Mouse (Mus musculus) lung, adult 18-20 months (tissue): ENCODE measurements at regions not wholly inside any gene's neighbourhood (a gene's known extent, or its start where the extent isn't known, plus 50 kb on each side); places are given as distances from the start of the nearest gene placed in this dataset.
A peak's percentile ranks its signal among the peaks of the same experiment; 100 is the strongest.

Experiments used
- DNase-seq, 2 experiments: peaks; one replicate each; pipeline ENCODE4 v3.0.0; 2022; ENCODE audit warnings: mixed read lengths in 2 of 2

DNA sequence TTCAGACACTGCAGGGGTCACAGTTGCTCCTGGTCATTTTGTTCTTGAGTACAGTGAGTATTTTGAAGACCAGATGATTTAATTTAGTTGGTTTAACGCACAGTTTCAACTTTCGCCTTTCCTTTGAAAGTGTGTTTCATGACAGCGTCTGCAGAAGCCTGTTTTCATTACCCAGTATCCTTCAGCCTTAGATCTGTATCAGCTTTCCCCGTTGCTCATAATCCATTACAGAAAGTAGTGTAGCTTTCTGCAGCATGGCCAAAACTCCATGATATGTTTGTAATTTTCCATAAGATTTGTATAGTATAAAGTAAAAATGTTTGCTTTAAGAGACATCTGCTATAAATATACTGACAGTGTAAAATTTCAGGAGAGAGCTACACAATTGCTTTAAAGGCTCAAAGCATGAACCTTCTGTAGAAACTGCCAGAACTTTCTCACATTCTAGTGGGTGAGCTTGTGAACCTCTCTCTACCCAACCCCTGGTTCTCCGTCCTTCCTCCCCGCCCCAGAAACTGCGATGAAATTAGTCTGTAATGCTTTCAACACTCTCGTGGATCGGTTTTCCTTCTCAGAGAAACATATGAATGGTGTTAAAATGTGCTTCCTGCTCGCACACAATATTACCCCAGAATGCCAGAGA is 506.6 kb upstream of the Adgrl2 start:
- no peak for DNase-seq

DNA sequence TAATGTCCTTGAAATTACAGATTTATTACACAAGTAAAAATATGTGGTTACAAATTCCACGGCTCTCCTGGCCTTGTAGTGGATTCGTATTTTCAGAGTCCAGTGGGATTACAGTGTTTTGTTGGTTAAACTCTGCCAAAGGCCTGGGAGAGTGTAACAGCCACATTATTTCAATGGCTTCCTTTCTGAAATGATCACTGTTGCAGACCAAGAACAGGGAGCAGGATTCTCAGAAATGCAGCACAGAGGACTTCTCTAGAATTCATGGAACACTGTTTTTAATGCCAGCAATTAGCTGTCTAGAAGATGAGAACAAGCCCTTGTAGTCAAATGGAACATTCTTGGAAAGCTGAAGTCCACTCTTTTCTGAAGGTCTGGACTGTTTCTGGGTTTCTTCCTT is 505.8 kb upstream of the Adgrl2 start:
- no peak for DNase-seq

- DNase-seq, result no peak
Measured at GRCm38 (mm10) chr3:149488147-149488546, 497.8 kb upstream of the Adgrl2 start.

- DNase-seq, result no peak
Measured at GRCm38 (mm10) chr3:149485406-149485805, 495.1 kb upstream of the Adgrl2 start.

GRCm38 (mm10) chr3:149484319-149484718 is 494.0 kb upstream of the Adgrl2 start:
- DNase-seq, result no peak

DNA sequence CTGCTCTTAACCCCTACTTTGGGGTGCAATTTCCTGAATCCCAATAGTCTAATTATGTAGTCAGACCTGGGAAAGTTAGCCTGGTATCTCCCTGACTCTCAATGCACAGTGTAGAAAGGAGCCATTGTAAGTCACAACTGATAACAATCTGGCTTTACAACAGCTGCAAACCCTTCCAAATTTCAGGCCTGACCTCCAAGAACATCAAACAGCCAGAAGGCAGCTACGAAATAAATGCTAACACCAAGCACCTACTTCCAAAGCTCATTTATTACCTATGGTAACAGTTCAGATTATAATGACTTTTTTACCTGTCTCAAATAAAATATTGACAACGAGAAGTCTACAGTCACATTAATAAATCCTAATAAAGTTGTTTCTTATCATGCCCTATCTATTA is 485.8 kb upstream of the Adgrl2 start:
- DNase-seq, result no peak

DNA sequence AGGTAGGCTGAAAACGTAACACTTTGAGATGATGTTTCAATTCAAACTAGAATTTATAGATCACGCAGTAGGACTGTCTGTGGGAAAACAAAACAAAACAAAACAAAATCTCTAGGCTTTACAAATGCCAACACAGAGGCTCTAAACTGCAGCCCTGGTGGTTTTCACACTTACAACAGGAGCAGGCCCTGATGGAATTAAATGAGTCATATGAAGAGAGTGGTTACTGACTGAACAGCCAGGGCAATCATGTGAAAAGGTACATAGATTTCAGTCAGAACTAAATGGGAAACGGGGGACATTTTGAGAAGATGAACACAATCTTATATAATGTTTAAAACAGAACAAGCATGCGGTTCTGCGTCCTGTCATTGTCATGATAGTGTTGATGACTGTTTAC is 476.6 kb upstream of the Adgrl2 start:
- DNase-seq, result no peak

DNA sequence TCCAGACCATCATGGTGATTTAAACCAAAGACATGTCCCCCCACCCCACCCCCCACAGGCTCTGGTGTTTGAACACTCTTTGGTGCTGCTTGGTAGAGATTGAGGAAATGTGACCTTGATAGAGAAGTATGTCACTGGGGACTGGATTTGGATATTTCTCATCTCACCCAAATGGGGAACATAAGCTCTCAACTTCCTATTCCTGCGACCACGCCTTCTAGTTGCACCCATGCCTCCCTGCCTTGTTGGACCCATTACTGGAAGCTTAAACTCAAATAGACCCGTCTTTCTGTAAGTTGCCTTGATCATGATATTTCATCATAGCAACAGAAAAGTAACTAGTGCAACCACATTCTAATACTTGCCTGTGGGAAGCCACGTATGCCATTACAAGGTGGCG is 474.2 kb upstream of the Adgrl2 start:
- DNase-seq, result peak in 1 of 2 experiments; percentile 6

DNA sequence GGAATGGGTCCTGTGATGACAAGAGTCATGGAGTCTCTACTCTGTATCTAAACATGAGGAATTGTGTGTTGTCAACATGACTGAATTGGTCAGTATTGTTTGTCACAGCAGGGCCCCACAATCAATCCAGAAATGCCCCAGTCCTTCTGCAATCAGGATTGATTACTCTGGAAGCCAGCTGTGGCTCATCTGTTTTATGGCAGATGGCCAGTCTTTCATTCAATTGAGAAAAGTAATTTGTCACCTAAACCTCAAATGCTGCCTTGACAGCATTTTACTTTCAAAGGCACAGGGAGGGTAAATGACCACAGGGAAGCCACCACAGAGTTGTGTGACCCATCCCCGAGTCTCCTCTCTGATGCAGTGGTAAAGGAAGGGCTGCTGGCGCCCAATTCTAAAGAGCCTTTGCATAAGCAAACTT is 471.8 kb upstream of the Adgrl2 start:
- no peak for DNase-seq

- no peak for DNase-seq
Measured at GRCm38 (mm10) chr3:149461613-149462012, 471.3 kb upstream of the Adgrl2 start.

- DNase-seq, result no peak
Measured at GRCm38 (mm10) chr3:149449376-149449775, 459.0 kb upstream of the Adgrl2 start.

GRCm38 (mm10) chr3:149445991-149446564 is 455.7 kb upstream of the Adgrl2 start:
- DNase-seq, result no peak

GRCm38 (mm10) chr3:149444854-149445577 is 454.7 kb upstream of the Adgrl2 start:
- no peak for DNase-seq

- no peak for DNase-seq
Measured at GRCm38 (mm10) chr3:149444377-149444776, 454.0 kb upstream of the Adgrl2 start.

DNA sequence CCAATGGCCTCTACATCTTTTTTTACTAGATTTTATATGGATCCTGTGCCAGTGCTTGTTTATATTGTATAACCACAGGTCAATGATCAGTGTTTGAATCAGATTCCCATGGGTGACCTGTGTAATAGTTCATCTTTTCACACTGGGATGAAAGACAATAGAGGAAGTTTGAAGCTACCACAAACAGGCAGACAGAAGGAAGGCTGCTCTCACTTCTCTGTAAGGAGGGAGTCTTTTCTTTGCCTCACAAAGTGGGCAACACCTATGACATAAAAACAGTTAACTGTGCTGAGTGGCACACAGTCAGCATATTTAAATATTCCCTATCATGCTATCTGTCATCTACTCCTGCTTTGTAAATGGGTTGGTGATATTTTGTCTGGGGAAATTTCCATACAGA is 450.9 kb upstream of the Adgrl2 start:
- DNase-seq, result no peak

- DNase-seq, result no peak
Measured at GRCm38 (mm10) chr3:149437763-149438162, 447.4 kb upstream of the Adgrl2 start.

- peak in 1 of 2 experiments; percentile 44 for DNase-seq
Measured at GRCm38 (mm10) chr3:149436944-149437343, 446.6 kb upstream of the Adgrl2 start.

GRCm38 (mm10) chr3:149436420-149436819 is 446.1 kb upstream of the Adgrl2 start:
- DNase-seq, result no peak

DNA sequence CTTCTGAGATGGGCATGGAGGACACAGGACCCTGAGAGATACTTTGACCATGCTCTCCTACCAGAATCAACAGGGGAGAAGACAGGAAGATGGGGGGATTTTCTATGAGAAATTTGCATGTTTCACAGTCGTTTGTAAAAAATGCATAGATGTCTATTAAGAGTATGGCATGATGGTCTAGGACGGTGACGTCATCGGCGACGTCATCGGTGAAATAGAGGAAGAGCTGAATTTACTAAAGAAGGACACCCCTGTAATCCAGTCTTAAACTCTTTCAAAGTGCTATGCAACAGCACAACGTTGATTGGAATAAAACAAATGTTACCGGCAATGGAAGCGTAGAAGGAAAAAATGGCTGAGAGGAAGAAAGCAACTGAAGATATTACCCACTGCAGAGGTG is 441.4 kb upstream of the Adgrl2 start:
- no peak for DNase-seq

DNA sequence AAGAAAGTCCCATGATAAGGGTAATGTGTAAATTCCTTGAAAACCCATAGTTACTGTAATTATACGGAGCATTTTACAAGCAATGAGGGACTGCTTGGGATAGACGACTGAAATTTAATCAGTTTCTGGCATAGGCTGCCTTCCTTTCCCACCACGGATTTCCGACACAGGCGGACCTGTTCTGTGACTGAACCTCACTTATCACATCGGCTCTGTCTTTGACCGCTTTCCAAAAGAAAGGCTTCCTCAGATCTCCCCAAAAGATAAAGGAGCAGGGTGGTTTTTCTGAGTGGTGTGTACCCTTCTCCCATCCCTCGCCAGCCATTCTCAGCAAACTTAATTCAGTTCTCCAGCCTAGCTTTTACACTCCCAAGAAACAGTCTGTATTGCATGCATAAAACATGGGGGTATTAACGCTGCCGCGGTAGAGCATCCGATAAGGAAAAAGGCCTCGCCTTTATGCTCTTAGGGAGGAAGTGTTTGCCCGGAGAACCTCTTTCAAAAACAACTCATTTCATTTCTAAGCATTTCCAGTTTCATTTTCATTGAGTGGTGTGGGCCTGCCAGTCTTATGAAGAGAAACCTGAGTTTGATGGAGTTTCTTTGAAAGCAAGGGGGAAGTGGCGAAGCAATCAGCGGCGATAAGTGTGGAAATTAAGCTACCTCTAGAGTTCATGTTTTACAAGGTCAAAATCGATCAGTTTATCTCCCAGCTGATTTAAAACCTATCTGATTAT is 435.8 kb upstream of the Adgrl2 start:
- no peak for DNase-seq

- no peak for DNase-seq
Measured at GRCm38 (mm10) chr3:149424306-149424705, 434.0 kb upstream of the Adgrl2 start.

DNA sequence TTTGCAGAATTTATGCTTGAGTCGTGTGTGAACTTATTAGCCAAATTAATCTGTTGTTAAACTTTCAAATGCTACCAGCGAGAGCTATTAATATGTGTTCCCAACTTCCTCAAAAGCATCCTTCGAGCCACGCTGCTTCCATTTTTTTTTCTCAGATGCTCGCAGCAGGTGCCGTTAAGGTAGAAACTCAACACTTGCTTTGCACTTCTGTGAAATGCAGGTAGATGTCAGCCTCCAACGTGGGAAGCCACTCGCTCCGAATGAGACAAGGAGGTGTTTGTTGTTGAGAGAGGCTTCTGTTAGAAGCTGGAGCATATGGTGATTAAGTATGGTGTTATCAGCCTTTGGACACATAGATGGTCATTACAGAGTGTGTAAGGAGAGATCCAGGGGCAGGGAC is 433.1 kb upstream of the Adgrl2 start:
- no peak for DNase-seq

- DNase-seq, result no peak
Measured at GRCm38 (mm10) chr3:149415081-149415480, 424.7 kb upstream of the Adgrl2 start.

DNA sequence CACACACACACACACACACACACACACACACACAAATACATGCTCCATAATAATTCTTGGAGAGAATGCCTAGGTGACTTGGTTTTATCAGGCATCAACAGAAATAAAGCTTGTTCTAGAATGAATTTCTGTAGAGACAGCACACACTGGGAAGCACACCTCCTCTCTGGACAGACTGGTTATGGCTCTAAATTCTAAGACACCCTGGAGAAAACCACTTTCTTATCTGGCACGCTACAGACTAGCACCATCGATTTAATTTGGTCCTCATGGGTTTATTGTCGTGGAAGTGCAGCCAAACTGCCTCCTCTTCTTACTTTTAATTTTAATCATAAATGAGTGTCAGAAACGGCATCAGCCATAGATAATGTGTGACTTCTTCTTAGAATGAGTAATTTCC is 422.8 kb upstream of the Adgrl2 start:
- no peak for DNase-seq
